Mouse (Mus musculus) brain, embryonic 14.5 days (tissue): Measurements from ENCODE around the gene Siah2.

Experiments used
- CTCF ChIP-seq: fragments of 200-500 bp; IDR thresholded peaks from 2 replicates; pipeline ENCODE4 v1.5.1; 2012; ENCODE audit warnings: inconsistent platforms, mild to moderate bottlenecking, moderate library complexity, borderline replicate concordance; ENCODE audit not compliant: insufficient read depth, insufficient read length; ENCODE audit errors: extremely low read depth
- POLR2A ChIP-seq: fragments of 200-500 bp; IDR thresholded peaks from 2 replicates; pipeline ENCODE4 v1.6.1; 2012; ENCODE audit warnings: mild to moderate bottlenecking, inconsistent platforms, borderline replicate concordance; ENCODE audit not compliant: poor library complexity, insufficient read depth, insufficient read length, severe bottlenecking; ENCODE audit errors: extremely low read depth

- no peak for TF ChIP-seq POLR2A
- no peak for TF ChIP-seq CTCF
These were observed 5.7 kb upstream of the Siah2 start for GRCm38 (mm10) chr3:58697926-58698325.
